Mouse (Mus musculus) adrenal gland (tissue): ENCODE measurements at regions not wholly inside any gene's neighbourhood (a gene's known extent, or its start where the extent isn't known, plus 50 kb on each side); places are given as distances from the start of the nearest gene placed in this dataset.

Experiments
- intact Hi-C: fragments of 180-260 bp; cut with DNase I; formaldehyde crosslinking; loops from one replicate; pipeline ENCODE4 v1.15.1; 2025

DNA sequence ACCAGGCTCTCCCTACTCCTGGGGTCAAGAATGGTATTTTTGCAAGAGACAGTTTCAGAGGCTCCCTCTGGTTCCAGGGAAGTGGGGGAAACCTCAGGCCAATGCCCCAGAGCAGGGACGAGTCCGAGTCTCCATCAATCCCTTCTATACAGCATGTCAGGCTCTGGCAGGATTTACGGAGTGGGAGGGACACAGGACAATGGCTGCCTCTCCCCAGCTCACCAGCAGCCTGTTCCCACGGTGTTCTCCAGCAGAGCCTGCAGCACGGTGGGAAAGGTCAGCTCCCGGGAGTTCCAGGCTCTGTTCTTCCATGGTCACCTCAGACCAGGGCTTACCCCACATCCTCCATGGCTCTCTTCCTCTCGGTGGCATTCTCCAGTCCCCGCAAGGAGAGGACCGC, 64.6 kb upstream of the Hs6st1 start:
- intact Hi-C loops = no loop called here

DNA sequence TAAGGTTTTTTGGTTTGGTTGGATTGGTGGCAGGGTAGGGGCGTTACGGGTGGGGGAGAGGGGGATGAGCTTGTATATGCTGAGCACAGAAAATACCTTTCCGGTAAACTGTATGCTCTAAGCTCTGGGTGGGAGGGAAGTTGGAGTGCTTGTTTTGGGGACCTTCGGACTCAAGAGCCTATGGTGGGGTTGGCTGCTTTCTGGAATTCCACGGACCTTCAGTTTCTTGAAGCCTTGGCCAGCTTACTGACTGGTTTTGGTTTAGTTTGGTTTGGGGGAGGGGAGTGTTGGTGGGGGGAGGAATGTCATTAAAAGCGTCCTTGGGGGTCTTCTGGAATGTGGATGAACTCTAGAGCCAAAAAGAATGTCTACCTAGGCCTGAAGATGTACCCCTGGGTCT, 59.6 kb upstream of the Hs6st1 start:
- intact Hi-C loops = no loop called here

DNA sequence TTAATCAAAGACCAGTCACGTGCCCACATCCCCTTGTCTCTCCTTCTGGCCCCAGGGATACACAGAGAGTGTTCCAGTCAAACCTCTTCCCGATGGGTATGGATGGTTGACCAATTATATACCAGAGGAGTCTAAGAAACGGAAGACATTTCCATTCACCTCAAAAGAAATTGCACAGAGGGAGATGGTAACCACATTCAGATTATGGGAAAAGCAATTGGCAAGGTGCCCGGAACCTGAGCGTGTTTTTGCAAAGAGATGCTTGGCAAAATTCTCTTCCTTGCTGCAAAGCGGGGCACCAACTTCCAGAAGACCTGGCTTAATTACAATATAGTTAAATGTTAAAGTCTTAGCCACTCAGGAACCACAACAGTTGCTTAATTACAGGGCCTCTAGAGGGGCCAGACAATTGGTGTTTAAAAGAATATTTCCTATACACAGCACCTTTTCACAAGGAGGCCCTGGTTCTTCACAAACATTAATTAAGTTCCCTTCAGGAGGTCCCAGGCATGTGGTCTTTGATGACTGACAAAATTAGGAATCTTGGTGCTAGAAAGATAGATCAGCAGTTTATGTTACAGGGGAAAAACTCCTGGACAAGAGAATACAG, 59.1 kb upstream of the Hs6st1 start:
- intact Hi-C loops = no loop called here

DNA sequence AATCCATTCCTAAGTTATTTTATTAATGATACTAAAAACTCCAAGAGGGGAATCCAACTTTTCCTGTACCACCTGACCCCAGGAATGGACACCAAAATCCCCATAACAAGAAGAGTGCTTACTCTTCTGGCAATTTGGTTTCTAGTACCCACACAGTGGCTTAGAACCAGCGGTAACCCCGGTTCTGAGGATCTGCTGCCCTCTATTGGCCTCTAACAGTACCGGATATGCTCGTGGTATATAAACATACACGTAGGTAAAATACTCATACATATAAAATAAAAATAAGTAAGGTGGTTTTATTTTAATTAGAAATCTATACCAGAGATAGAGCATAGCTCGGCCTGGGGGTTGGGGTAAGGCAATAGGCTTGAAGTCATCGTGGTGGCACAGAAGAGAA, 58.0 kb upstream of the Hs6st1 start:
- intact Hi-C loops = no loop called here

DNA sequence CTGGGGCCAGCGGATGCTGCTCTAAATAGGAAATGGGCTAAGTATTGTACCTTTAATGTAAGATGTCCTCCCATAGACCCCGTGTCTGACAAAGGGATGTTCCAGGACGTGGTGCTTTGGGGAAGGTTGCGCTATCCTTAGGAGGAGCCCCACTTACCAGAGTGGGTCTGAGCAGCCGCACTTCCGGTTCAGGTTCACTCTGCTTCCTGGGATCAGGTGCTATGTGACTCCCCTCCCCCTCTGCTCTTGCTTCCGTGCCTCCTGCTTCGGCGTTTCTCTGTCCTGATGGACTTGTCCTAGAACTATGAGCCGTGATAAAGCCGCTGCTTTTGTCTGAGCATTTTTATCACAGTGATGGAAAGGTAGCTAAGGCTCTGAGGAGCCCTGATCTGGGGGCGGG, 57.4 kb upstream of the Hs6st1 start:
- intact Hi-C loops = no loop called here

DNA sequence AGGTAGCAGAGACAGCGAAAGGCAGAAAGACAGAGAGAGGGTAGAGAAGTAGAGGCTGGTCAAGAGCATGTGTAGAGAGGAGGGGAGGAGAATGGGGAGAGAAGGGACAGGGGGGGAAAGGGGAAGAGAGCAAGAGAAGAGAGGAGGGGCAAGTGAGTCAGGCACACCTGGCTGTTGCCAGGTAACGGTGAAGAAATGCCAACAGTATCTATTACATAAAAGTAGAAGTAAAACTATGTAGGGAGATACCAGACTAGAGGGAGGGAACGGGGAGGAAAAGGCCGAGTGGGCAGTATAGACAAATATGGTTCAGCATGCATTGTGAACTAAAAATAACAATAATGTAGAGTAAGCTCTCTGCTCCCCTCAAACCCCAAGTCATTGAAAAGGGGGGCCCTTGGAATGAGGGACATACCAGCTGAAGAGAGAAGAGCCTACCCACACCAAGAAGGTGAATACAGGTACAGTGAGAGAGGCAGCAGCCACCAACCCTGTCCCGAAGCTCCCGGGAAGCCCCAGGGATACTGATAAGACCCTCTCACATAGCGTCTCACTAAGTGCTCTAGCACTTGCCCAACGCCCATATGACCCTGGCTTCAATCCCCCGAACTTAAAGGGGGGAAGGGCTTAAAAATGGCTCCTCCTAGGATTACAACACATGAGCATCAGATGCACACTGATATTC, 56.0 kb upstream of the Hs6st1 start:
- intact Hi-C loops = no loop called here

DNA sequence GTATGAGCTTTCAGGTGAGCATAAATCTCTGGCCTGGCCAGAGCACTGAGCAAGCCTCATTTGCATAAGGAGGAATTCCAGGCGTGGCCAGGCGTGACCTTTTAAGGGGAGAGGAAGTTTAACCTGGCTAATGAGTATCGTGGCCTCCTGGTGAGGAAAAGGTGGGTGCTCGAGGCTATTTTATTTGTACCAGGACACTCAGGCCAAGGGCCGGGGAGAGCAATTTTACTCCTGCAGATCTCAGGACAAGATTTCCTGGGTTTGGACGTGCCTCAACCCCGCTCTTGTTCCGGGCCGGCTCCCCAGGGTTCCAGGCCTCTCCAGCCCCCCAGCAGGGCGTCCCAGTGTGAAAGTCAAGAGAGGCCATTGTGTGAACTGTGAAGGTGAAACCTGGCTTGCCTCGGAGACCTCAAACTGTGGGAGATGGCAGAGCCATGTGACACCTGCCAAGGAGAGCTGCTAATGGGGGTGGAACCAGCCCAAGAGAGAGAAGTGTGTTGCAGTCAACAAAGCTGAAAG, 54.3 kb upstream of the Hs6st1 start:
- intact Hi-C loops = no loop called here

DNA sequence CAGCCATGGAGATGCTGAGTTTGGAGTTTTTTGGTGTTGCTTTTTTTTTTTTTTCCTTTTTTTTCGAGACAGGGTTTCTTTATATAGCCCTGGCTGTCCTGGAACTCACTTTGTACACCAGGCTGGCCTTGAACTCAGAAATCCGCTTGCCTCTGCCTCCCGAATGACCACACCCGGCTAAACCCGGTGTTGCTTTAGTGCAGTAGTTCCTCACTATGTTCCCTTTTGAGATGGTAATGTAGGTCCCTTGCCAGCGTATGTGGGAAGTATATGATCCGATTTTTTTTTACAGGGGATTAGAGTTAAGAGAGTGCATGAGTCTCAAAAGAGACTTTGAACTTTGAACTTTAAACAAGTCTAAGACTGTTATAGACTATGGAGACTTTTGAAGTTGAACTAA, 53.8 kb upstream of the Hs6st1 start:
- intact Hi-C loops = no loop called here

DNA sequence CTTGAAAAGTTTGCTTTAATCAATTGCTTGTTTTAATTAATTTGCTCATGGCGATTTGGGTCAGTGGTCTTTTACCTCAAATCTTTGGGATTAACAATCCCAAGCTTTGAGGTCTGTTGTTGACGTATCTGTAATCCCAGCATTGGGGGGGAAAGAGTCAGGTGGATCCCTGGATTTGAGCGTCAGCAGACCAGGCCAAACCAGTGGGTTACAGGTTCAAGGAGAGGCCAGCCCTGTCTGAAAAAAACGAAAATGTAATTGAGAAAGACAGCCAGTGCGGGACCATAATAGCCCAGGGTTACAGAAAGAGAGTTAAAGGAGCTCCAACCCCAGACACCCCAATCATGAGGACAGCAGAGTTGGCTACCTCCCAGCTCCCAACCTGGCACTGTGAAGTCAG, 53.0 kb upstream of the Hs6st1 start:
- intact Hi-C loops = no loop called here

DNA sequence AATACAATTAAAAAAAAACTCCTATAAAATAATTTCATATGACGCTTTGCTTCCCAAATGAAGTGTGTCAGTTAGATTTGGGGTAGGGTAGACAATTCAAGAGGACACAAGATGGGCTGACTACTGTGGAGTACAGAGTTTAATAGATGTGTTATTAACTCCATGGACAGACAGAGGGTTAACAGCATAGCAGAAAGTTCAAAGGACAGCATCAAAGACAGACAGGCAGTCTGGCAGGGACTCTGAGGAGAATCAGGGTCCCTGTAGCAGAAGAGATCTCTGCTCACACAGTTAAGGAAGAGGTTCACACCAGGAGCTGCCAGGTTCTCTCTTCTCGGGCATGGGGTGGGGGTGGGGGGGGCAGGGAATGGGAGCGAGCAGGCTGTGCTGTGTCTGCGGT, 51.6 kb upstream of the Hs6st1 start:
- intact Hi-C loops = no loop called here

DNA sequence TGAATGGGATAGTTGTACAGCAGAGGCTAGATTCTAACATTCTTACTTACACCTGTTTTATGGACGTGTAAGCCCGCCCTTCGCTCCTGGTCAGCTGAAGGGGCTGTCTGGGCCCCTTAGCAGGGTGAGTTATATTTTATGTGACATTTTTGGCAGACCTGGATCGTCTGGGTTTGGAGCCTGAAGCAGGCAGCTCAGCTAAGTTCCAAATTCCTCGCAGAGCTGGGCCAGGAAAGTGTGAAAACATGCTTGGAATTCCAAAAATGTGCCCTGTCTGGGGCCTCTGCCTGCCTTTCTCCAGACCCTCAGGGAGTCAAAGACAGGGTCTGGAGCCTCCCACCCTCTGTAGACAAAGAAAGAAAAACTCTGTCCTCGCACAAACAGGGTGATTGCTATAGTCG, 51.1 kb upstream of the Hs6st1 start:
- intact Hi-C loops = no loop called here

DNA sequence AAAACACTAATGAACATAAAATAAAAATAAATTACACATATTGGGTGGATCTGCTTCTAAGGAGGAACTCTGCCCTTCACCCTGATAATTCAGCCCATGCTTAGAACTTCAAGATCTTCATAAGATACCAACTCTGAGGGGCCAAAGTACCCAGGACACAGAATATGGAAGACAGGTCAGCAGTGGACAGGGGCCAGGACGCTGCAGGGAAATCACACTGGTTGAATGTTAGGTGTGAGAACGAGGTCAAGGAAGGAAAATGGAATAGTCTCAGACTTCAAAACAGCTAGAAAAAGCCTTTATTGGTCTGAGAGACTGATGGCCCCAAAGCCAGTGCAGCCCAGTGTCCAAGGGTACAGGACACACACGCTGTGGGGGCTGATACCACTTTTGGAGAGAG, 50.5 kb upstream of the Hs6st1 start:
- intact Hi-C loops = no loop called here
